Mouse (Mus musculus) ZHBTc4 (cell line): Measurements from ENCODE around the gene Scn5a.

Experiments used
- DNase-seq: peaks from one replicate; pipeline ENCODE4 v3.0.0-alpha.2; 2011; ENCODE audit warnings: low read depth, low spot score

The Scn5a gene

DNA sequence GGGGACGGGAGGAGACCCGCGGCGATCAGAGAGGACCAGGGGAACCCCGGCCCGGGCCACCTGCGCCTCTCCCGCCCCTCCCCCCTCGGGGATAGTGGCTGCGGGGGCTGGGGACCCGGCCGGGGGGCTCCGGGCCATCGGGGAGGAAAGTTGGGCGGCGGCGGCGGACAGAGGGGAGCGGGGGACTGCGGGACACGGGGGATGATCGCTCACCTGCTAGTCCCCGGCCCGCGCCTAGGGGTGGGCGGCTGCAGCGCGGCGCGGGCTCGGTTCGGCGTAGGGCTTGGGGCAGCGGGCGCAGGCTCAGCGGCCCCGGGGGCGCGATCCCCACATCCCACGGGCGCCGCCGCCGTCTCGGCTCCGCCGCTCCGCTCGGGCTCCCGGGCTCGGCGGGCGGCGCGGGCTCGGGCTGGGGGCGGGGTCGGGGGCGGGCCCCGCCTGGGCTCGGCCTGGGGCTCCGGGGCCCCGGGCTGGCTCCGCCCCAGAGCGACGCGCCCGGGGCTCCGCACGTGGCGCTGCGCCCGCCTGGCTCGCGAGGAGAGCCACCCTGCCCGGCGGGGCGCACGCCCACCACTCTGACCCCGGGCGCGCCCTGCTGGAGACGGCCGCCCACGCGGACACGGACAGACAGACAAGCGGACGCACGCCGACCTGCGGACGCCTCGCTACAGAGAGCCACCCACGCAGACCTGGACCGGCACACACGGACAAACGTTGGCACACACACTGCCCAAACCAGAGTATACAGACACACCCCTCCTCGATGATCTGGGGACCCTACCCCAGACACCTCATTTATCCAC, at the start of gene Scn5a:
Gene Scn5a (minus strand): TSS at position 381 of the 803 bp plus-strand sequence.
- DNase-seq = no peak

DNA sequence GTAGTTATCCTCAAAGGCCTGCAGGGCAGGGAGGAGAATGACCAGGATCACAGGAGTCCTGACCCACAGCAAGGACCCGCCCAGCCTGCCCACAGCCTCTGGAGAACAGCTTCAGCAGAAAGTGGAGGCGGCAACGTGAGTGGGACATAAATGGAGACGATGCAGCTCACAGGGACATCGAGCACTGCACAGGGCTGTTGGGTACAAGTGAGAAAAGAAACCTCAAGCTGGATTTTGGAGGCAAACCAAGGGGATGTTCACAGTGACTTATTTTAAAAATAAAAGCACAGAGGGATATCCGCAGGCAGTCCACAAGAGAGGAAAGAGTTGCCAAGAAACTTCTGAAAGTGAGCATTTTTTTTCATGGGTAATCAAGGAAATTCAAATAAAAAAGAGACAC, 48.4 kb upstream of the Scn5a start:
- DNase-seq = no peak

DNA sequence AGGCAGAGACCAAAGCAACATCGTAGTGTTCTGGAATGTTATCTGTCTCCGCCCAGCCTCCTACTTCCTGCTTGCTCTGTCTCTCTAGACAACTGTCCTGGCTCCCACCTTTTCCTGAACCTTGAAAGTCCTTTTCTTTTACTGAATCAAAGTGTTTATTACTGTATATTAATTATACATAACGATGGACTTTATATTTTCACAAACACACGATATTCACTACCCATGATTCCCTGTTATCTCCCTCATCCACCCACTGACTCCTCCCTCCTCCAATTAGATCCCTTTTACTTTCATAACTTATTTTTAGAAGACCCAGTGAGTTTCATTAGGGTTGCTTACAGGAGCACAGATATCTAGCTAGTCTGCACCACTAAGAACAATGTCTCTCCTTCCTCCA, 45.3 kb upstream of the Scn5a start:
- no peak for DNase-seq

DNA sequence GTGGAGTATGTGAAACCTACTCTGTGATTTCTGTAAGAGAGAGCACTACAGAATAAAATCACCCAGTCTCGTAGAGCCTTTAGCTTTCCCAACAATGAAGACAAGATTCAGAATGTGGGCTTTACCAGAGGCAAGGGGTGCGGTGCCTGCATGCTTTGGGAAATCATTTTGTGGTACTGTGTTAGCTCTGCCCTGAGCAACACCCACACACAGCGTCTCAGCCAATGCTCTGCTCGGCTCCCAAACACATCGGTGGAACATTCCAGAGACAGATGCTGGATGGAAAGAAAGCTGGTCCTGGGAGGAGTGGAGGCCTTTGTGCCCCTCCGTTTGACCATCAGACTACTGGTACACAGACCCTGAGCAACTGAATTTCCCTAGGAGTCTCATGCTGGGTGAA, 36.0 kb upstream of the Scn5a start:
- no peak for DNase-seq

DNA sequence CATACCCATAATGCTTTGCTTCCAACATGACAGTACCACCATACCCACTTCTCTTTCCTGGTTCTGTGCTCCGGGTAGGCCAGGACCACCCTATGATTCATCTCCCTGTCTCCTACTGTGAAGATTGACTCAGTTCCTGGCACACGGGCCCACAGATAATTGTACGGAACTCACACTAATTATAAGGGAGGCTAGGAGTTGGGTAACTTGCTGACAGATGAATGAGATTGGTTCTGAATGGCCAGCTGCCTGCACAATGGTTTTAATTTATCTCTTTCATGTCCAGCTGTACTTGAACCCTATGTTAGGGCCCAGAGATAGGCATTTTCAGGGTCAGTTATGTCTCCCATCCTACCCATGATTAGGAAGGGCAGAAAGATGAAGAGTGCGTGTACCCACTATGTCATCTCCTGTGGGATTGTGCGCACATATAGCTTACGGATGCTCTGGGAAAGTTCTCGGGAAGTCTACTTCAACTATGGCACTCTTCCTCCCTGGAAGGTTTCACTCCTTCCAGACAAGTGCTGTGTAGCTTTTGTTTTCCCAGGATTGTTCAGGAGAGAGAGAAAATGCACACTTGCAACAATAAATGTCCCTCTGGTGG, 31.8 kb upstream of the Scn5a start:
- no peak for DNase-seq

DNA sequence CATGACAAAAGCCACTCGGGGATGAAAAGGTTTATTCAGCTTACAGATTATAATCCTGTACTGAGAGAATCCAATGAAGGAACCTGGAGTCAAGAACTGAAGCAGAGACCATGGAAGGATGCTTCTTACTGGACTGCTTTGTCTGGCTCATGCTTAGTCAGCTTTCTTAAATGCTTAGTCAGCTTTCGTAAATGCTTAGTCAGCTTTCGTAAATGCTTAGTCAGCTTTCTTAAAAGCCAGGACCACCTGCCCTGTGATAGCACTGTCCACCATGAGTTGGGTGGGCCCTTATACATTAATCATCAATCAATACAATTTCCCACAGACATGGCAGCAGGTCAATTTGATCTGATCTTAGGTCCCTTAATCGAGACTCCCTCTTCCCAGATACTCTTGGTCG, 28.1 kb upstream of the Scn5a start:
- DNase-seq = no peak

DNA sequence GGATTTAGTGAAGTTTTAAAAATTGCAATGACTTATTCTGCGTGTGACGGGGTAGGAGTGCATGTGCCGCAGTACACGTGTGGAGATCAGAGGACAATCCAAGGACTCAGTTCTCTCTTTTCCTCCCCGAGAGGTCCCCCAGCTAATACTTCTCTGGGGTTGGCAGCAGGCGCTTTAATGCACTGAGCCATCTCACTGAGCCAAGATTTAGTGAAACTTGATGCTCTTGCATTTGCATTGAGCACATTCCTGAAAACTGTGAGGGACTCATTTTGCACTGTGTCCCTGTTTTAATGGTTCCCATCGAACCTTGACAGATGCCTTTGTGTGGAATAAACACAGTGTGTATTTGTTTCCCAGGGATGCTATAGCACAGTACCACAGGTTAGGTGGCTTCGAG, 25.8 kb upstream of the Scn5a start:
- DNase-seq = no peak

DNA sequence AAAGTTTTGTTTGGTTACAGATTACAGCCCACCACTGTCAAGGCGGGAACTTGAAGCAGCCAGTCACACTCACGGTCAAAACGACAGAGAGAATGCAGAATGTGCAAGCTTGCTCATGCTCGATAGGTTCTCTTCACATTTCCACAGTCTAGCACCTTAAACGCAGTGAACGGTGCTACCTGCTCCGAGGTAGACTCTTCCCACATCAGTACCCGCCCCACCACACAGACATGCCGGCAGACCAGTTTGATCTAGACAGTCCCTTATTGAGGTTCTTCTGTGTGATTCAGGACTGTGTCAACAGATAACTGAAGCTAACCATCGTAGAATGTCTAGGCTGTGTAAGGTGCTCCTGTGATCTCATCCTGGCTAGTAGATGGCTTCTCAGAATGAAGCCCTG, 19.7 kb upstream of the Scn5a start:
- DNase-seq = no peak

DNA sequence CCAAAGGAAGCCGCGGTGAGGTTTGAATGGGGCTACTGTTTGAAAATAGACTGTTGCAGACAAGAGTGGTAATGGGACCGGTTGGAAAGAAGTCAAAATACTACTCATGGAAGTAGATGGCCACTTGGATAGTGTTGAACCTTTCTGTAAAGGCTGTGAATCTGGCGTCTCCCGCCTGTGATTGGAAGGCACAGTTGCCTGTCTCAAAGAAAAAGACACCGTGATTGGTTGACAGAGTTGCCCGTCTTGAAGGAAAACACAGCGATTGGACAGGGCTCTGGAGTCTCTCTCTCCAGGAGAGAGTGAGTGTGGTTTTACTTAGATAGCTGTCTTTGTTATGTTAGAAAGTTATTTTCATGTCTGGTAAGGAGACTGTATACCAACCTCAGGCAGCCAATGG, 18.5 kb upstream of the Scn5a start:
- peak; percentile 89 for DNase-seq

DNA sequence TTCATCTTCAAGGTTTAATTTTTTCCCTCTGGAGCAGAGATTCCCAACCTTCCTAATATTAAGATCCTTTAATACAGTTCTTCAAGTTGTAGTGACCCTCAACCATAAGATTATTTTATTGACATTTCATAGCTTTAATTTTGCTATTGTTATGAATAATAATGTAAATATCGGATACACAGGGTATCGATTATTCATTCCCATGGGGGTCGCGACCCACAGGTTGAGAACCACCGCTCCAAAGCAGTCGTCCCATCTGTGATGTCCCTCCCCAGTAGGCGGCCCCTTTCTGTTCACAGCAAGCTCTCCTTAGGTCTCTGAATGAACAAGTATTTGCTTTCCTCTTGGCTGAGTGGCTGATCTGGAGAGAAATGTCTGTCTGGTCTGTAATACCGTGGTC, 10.8 kb upstream of the Scn5a start:
- no peak for DNase-seq

DNA sequence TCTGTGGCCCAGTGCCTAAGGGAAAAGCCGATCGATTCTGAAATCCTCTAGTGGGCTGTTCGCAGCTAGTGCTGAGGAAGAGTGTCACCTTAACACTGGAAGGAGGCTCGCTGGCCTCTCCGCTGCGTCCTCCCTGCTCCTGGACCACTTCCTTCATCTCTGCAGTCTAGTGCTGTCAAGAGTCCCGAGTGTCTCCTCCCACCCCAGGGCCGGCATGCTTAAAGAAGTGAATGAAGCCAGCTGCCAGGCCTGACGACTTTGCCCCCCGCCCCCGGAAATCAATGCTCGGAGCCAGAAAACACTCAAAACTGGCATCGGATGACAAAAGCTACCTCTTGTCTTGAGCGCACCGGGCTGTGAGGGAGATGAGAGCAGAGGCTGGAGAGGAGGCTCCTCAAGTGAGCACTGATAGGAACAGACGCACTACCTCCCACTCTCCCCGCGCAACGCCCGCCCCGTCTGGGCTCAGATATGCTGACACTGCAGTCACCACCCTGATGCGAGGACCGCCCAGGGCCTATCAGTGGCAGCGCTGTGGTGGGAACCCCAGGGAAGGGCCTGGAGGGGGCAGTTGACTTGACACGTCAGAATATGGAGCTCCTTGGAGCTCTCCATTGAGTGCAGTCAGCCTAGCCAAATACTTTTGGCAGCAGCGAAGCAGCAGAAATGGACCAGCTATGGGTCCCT, 10.1 kb upstream of the Scn5a start:
- peak; percentile 43 for DNase-seq

DNA sequence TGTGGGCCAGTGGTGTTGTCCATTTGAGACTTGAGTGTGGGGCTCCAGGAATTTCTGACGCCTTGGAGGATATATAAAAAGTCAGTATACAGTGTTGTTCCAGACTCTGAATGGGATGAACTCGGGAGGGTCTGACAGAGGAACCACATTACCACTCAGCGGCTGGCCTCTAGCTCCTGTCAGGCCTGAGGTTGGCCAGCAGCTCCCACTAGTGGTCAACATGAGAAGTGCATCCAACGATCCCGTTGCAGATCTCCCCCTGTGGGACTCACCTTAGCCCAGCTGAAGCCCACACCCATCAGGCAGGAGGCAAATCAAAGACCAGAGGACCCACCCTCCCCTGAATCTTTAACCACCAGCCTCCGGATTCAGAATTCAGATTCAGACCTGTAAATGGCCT, 1.9 kb upstream of the Scn5a start:
- peak; percentile 89 for DNase-seq

DNA sequence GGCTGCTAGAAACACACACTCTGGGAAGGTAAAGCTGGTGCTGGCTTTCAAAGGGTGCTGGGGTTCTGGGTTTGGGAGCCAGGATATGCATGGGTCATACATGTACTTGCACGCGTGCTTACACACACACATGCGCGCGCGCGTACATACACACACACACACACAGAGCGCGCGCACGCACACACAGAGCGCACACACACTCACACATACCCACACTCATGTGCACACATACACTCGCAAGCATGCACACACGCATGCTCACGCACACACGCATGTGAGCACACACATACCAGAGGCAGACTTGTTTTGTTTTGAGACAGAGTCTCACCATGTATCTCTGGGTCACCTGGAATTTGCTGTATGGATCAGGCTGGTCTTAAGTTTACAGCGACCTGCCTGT, 1.4 kb upstream of the Scn5a start:
- DNase-seq = no peak

DNA sequence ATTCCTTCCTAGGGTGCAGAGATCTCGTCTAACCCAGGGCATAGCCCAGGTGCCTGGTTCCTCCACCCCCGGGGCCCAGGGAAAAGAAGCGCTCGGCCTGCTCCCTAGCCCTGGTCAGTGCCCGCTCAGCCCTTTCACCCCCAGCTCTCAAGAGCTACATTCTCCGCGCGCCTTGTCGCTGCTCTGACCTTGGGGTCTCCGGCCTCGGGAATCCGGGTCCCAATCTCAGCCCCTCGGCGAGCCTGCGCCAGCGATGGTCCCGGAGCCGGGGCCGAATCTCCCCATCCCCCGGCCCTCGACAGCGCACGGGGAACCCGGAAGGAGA, 543 bp downstream of the Scn5a start:
- DNase-seq = no peak

DNA sequence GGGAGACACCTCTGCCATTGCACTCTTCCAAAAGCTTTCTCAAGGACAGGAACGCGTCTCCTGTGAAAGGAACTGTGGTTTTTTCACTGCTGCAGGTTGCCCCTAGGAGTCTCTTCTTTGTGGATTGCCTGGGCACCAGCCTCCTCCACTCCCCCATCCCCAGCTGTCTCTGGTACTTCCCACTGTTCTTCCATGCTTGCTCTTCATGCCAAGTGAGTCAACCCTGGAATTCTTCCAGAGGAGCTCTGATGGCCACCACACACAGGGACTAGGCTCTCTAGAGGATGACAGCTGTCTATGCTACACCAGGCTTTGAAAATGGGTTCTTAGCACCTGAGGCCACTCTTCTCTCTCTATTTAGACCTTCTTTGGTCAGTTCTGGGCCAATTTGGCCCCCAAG, 1.8 kb downstream of the Scn5a start:
- DNase-seq = no peak

DNA sequence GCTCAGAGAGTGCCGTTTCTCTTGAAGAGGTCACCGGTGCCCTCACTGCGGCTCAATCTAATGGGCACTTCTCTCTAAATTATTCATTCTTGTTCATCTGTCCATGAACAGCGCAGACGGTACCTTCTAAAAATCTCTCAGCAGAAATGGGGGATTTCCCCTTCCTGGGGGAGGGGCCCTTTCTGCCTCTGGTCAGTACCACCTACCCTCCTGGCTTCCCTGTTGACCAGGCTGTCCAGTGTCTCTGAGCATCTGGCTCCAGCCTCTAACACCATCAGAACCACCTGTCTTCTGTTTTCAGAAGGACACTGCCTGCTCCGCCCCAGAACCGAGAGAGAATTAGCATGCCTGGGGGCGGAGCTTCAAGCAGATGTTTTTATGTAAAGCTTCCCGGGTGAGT, 3.1 kb downstream of the Scn5a start:
- DNase-seq = no peak

DNA sequence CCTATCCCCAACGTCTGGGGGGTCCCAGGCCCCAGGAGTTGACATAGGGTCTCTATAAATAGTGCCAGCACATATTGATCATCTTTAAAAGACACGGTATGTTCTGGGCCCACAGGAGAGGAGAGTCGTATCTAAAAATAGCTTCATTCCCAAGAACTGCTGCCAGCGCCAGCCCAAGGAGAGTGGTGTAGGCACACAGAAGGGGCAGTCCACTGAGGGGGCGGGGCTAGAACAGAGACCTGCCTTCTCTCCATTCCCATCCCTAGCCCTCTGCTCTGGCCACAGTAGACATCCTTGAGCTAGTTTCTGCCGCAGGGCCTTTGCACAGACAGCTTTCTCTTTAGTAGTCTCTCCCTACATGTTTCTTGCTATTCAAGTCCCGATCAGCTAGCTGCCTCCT, 4.5 kb downstream of the Scn5a start:
- DNase-seq = no peak

DNA sequence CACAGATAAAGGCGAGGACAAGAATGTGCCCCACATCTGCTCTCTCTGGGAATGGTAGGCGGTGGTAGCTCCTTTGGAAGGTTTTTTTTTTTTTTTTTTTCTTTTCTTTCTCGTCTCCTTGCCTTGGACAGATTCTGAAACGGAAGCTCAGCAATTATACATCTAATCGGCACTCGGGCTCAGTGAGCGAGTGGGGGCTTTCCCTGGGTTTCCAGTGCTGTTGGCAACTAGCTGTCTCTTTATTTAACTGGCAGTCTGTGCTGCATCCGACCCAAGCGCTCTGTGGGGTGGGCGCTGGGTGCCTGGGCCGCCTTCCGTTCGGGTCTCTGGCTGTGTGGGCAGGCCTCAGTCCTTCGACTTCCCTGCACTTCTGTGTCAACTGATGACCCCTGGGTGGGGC, 5.8 kb downstream of the Scn5a start:
- DNase-seq = no peak

DNA sequence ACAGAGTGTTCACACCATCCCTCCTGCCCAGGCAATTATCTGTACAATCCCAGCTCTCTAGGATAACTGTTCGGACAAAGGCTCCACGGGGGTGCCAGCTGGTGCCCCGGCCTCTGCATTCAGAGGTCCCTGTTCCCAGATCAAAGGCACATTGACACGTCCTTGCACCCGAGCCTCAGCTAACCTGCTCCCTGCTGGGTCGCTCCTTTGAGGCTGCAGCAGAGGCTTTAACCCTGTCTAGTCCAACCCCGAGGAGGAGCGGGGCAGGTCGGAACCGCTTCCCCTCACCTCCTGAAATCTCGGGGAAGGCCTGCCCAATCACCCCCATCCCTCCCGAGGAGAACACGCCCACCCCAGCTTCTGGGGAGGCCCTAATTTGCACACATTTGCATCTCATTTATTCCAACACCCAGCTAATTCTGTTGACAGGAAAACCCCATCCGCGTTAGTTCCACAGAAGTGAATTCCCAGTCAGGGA, 7.4 kb downstream of the Scn5a start:
- peak; percentile 96 for DNase-seq

DNA sequence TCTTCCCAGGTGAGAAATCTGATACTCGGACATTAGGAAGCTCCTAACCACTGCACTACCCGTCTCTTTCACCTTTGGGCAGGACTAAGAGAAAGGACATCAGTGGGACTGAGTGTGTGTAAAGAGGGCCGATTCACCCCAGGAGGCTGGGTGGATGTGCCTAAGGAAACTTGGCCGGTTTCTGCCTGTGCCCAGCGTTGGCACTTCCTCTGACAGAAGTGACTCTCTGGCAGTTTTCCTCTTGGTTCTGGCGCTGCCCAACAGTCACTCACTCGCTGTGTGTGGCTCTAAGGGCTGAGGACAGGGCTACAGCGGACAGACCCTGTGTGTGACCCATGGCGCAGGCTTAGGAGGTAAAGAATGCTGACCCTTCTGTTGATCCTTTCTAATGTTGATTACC, 8.2 kb downstream of the Scn5a start:
- DNase-seq = no peak

DNA sequence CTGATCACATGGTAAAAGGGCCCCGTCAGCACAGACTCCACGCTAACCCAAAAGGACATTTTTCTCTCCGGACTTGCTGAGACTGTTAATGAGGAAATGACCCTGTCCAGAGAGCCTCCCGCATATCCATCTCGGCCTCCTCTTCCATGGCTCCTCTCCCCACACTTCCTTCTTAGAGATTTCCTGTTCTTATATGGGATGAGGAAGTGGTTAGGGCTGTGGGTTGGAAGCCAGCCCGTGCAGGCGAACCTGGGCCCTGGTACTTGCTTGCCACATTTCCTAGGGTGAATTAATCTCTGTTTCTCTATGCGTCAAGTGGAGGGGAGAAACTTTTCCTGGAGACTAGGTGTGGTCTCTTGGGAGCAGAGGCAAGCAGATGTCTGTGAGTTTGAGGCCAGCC, 10.1 kb downstream of the Scn5a start:
- DNase-seq = no peak

DNA sequence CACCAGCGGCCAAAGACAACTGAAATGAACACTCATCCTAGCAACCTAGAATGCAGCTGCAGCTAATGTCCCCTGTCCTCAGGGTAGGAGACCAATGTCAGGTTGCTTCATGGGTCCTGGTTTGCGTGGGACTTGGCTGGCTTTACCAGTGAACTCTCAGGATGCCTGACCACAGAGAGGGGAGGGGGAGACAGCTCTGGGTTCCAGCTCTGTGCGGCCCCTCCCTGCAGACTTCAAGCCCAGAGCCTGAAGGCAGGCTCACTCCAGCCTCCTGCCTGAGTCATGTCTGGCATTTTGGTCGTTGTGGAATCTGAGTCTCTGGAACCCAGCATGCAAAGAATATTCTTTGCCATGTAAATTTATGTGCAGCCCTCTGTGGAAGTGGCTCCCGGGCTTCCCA, 11.0 kb downstream of the Scn5a start:
- DNase-seq = no peak

DNA sequence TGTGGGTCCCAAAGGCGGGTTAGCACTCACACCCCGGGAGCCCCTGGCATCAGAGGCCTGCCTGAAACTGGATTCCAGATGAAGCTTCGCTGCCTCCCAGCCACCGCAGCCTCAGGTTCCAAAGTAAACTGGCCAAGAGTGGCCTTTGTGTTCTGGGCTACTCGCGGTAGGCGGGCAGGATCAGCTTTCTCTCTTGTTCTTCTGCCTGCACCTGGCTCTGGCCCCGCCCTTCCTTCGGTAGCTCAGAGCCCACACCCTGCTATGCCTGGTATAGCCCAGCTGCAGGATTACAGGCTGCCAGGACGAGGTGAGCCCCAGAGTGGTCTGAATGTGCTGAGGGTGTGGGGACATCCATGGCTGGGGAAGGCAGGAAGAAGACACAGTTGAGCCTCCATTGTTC, 12.6 kb downstream of the Scn5a start:
- DNase-seq = peak; percentile 31
